Mouse (Mus musculus) erythroblast, adult 5-6 weeks (primary cell): ENCODE measurements around the gene Tsc1. TPM values are rescaled to one million over a fixed set of nuclear protein-coding genes. Genes with fewer than 3 reads are reported as not detected.

Experiments
- ATAC-seq: replicated peaks from 2 replicates; pipeline ENCODE4 v1.8.0; 2016; ENCODE audit warnings: moderate number of reproducible peaks, mild to moderate bottlenecking, moderate TSS enrichment, inconsistent platforms; ENCODE audit not compliant: poor library complexity, low FRiP score, severe bottlenecking
- total RNA-seq, 2 experiments: library from RNA; stranded (forward) in 1 of 2; stranded (reverse) in 1 of 2; fragments of 150-400 nt in 1 of 2; fragments of 200-764, 138-1000 nt in 1 of 2; gene quantifications; 2 replicates each; pipeline versions ENCODE4 v1.2.3 to v1.2.4; 2015 to 2017; ENCODE audit warnings: low replicate concordance in 2 of 2

Gene Tsc1
- total RNA-seq, 2 experiments from 2014 or later = 27.9 to 31.6 TPM

DNA sequence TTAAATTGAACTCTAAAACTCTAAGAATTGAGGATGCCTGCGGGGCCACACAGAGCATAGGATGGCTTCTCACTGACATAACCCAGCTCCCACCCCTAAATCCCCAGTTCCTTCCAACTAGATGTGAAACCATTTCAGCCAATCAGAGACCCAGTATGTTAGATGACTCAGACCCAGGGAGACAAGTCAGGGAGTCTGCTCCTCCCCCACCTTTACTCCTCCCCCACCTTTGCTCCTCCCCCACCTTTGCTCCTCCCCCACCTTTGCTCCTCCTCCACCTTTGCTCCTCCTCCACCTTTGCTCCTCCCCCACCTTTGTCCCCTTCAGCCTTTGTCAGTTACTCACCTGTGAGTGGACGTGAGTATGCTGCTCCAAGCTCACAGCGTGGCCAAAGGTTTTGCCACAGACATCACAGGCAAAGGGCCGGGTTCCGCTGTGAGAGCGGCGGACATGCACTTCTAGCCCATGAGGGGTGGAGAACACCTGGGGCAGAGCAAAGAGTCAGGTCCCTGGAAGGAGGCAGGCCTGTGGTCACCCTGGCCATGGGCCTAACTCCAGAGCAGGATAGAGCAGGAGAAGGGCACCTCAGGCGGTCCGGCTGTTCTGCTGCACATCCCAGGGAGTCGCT, 28.5 kb upstream of the Tsc1 start:
- ATAC-seq = no peak

DNA sequence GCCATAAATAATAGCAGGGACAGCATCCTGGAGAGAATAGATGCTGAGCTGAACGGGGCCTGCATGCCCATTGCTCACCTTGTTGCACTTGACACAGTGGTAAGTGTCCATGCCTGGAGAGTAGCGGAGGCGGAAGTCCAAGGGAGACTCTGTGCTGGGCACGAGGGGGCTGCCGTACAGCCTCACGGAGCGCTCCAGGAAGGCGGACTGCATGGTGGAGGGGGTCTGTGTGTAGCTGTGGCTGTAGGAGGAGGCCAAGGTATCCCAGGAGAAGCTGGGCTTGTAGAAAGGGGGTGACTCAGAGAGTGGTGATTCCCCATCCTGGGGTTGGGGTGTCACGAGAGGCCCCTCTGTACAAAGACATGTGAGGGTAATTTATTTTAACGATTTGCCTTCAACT, 27.4 kb upstream of the Tsc1 start:
- ATAC-seq = no peak

DNA sequence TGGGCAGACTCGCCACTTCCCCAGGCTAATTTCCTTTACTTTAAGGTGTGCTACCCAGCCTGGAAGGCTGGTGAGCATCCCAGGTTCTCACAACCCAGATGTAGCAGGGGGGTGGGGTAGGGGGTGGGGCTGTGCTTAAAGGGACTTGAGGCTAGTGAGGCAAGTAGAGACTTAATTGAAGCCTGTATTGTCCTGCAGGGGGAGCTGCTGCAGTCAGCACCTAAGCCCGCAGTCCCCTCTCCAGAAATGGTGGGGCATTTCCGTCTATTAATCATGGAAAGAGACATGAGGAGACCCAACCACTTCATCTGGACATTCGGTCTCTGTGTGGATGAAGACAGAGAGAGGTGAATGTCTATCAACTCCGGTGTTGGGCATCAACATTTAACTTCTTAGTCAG, 24.7 kb upstream of the Tsc1 start:
- peak; percentile 38; the same call in 1 of the 2 replicates for ATAC-seq

DNA sequence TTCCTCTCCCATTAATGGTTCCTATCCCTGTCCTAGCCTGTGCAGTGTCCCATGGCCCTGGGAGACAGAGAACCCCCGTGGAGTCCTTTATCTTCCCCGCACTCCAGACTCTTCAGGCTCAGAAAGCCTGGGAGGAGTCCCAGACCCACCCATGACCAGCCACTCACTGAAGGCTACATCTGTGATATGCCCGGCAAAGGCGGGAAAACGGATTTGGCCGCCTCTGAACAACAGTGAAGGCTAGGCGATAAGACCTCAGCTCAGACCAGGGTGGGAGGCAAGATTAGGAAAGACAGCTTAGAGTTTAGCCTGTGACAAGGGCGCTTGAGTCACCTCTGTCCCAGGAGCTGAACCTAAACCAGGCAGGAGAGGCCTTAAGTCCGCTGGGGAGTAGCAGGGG, 24.2 kb upstream of the Tsc1 start:
- ATAC-seq = peak; percentile 69

DNA sequence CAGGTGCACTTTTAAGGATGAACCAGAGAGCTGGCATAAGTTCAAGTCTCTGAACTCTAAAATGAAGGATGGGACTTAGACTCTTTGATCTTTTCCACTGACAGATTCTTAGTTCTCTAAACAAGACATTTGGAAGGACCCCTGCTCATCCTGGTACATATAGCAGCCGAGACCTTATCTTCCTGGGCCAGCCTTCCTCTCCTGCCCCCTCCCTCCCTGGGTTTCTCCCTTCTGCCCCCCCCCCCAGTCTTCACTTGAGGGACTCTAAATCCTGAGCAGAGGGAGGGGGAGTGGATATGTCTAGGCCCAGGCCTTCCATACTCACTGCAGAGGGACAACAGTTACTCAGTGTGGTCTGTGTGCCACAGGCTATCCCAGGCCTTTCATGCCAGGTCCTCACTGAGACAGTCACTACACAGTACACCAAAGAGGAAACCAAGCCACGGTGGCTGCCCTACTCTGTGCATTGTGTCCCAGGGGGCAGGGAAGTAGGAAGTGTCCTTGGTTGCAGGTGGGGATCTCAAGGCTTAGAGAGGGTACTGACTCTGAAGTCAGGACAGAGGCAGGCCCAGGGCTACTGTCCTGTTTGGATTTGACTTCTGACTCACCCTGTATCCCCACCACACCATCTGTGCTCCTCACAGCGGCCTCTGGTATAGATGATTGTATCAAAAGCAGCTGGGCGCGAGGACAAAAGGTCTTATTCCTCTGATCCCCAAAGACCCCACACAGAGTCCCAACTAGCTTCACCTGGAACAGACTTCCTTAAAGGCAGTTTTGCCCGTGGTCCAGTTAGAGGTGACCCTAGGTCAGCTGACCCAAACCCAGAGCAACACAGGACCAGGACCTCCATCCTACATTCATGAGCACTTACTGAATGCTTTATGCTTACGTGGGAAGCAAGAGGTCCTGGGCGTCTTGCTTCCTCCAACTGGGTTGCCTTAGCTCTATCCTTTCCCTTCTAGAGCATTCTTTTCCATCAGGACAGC, 23.2 kb upstream of the Tsc1 start:
- no peak for ATAC-seq

DNA sequence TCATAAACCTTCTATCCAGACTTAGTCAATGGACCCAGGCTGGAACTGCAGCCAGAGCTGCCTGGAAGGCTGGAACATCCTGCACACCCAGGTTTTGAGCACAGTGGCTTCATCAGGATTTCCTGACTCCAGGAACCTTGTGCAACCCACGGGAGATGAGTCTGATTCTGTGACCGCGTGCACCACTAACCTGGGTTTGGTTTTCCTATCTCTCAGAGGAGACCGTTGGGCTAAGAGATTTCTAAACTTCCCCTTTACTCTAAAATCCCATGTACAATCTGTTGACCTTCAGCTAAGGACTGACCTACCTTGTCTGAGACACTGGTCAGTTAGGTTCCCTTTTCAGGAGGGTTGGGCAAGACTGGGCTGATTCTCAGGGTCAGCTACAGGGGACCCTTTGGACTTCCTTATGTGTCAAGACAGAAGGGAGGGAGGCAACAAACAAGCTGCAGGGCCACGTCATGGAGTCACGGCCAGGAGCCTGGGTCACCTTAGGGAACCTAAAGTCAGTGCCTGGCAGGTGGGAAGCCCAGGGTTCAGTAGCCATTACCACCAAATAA, 22.2 kb upstream of the Tsc1 start:
- ATAC-seq = no peak

DNA sequence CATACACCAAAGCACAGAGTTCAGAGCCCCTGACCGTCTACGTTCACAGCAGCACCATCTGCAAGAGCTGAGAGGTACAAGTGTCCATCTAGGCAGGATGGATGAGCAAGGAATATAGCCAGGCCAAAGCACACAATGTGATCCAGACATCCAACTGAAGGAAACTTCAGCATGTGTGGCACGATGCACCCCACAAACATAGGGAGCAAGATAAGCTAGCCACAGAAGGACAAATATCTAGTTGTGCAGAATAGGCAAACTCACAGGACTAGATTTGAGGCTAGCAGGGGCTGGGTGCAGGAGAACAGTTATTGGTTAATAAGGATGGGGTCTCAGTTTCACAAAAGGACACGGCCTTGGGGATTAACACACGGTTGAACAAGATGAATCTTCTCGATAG, 21.7 kb upstream of the Tsc1 start:
- ATAC-seq = no peak

DNA sequence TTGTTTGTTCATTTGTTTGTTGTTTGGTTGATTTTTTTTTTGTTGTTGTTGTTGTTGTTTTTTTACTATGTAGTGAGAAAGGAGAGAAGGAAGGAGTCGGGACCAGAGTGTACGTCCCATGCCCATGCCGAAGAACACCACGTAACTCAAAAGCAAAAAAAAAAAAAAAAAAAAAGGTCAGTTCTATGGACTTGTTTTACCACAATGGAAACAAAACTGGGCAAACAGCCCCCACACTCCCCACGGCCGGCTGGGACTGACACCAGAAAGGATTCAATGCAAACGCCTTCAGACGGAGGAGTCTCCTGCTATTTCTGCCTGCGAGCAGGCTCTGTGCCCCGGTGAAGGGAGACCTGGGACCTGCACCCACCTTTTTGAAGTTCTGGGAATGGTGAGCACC, 20.5 kb upstream of the Tsc1 start:
- ATAC-seq = no peak

DNA sequence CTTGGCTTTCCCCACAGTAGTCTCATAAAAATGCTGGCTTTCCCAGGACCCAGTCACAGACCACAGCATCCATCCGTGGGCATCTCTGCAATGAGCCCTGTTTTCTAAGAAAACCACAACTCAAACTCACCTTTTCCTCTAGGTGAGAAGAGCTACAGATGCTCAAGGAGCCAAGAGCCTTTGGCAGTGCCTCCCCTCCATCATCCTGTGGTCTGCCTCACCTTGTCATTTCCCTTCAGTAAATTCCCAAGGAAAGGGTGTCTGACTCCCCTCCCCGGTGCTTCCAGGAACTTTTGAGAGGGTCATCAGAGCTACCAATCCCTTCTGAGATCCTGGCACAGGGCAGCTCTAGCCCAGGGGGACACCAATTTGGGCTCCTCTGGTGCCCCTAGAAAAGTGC, 19.9 kb upstream of the Tsc1 start:
- ATAC-seq = no peak

DNA sequence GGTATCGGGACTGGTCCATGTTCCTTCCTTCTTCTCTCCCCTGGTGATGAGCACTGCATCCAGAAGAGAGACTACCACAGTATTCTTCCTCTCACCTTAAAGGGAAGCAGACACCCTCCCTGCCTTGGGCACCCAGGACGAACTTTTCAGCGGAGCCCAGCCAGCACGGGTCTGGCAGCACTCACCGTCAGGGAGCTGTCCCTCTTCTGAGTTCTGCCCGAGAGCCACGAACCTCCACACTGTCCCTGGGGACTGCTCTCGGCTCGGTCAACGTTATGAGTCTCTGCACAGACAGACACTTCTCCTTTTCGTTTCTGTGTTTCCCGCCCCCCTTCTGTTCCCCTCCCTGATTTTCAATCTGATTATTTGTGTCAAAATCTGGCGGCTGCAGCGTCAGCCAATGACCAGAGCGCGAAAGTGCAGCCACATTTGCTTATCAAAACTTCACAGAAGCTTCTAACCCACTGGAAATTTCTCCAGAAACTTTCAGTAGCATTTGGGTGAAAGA, 19.3 kb upstream of the Tsc1 start, which contains the start of gene Gfi1b:
TSS of gene Gfi1b (minus strand) at position 319 of the 508 bp plus-strand sequence.
- ATAC-seq = peak; percentile 32

DNA sequence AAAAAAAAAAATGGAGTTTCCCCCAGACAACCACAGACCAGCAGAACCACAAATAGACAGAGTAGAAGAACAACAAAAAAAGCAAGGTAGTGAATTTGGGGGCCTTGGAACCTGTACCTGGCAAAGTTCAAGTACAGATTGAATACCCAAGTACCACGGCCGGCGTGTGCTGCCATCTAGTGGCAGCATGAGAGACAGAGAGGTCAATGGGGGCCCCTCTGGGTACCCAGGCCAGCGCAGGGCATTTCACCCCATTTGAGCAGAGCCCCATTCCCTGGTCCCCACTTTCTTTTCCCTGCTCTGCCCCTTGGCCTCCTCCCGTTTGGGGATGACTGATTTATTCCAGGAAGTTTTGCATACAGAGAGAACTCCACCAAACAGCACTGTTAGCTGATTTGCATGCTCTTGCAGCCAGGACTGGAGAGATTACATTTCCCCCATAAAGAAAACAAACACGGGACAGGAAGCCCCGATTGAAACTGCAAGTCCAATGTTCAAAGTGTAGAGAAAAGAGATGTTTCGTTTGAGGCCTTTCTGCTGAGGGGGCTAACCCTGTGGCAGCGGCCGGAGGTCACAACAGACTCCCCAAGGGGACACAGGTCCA, 18.4 kb upstream of the Tsc1 start:
- ATAC-seq = peak; percentile 65

DNA sequence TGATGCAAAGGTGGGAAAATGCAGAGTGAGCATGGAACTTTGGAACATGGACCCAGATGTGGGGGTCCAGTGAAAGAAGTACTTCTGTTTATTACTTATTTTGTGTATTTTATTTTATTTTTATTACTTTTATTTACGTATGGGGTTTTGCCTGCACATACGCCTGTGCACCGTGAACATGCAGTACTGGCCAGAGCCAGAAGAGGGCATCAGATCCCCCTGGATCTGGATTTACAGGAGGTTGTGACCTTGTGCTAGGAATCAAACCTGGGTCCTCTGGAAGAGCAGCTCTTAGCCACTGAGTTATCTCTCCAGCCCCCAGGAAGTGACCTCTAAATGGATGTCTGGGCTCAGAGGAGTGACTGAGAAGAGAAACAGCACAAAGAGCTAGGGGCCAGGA, 16.2 kb upstream of the Tsc1 start:
- ATAC-seq = no peak

DNA sequence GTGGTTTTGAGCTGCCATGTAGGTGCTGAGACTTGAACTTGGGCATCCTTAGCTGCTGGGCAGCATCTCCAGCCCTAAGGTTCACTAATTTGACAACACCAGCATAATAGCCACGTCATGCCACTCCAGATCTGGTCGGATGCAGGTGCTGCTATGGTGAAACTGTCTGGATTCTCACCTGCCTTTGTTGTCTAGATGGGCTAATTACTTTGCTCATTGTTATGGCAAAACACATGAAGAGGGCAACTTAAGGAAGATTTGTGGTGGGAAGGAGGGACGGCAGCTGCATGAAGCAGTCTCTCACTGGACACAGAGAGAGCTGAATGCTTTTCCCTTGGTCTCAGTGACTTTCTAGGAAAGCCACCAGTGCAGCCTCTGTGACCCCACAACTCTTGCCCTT, 15.0 kb upstream of the Tsc1 start:
- ATAC-seq = no peak

DNA sequence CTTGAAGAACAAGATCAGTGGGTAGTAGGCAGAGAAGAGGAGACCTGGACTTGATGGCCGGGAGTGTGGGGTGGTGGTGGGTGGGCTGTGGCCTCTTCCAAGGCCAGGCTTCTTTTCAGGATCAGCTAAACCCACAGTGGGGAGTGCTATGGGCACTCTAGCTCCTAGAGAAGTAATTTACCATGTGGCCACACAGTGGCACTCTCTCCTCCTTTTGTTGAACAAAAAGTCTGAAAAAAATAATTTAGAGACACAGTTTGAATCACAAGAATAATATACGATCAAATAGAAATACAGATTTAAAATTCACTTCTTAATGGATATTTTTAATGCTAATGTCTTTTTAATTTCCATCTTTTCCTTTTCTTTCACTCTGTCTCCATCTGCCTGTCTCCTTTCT, 13.0 kb upstream of the Tsc1 start:
- no peak for ATAC-seq

DNA sequence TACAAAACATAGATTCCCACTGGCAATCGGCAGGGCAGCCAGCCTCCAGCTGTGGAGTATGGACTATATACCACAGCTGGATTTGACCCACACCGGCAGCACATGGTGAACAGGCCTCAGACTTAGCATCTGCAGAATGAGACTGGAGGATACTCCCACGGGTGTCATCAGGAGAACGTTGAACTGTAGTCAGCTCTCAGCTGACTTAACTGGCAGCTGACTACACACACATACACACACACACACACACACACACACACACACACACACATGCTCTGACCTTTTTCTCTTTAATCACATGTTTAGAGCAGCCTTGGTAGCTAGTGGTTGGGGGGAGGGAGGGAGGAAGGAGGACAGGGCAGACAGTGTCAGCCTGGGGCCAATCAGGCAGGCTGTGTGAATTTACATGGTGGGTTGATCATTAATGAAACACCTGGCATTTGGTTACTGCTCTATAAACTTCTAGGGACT, 11.1 kb upstream of the Tsc1 start:
- no peak for ATAC-seq

DNA sequence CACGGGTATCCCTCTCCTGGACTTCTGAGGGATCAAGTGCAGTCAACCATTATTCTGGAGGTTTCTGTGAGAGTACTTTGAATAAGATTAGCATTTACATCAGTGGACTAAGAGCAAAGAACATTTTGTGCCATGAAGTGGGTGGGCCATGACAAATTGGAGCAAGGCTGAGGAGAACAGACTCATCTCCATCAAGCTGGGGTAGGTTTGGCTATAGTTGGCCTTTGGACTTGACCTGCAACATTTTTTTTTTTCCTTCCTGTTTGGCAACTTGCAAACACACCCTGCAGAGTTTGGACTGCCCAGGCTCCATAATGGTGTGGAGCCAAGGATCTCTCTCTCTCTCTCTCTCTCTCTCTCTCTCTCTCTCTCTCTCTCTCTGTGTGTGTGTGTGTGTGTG, 8.4 kb upstream of the Tsc1 start:
- ATAC-seq = no peak

DNA sequence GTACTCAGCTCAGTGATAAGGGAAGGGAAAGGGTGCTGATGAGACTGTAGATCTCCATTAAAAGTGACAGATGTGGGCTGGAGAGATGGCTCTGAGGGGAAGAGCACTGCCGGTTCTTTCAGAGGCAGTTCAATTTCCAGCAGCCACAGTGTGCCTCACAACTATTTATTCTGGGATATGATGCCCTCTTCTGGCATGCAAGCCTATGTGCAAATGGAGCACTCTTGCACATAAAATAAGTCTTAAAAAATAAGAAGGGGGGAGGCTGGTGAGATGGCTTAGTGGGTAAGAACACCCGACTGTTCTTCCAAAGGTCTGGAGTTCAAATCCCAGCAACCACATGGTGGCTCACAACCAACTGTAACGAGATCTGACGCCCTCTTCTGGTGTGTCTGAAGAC, 7.9 kb upstream of the Tsc1 start:
- no peak for ATAC-seq

DNA sequence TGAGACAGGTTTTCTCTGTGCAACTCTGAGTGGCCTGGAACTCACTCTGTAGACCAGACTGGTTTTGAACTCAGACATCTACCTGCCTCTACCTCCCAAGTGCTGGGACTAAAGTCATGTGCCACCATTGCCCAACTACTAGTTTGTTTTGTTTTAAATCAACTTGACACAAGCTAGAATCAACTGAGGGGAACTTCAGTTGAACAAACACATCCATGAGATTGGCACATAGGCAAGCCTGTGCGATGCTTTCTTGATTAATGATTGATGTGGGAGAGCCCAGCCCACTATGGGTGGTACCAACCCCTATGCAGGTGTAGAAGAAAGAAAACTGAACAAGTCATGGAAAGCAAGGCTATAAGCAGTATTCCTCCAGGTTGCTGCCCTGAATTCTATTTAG, 5.8 kb upstream of the Tsc1 start:
- ATAC-seq = no peak

DNA sequence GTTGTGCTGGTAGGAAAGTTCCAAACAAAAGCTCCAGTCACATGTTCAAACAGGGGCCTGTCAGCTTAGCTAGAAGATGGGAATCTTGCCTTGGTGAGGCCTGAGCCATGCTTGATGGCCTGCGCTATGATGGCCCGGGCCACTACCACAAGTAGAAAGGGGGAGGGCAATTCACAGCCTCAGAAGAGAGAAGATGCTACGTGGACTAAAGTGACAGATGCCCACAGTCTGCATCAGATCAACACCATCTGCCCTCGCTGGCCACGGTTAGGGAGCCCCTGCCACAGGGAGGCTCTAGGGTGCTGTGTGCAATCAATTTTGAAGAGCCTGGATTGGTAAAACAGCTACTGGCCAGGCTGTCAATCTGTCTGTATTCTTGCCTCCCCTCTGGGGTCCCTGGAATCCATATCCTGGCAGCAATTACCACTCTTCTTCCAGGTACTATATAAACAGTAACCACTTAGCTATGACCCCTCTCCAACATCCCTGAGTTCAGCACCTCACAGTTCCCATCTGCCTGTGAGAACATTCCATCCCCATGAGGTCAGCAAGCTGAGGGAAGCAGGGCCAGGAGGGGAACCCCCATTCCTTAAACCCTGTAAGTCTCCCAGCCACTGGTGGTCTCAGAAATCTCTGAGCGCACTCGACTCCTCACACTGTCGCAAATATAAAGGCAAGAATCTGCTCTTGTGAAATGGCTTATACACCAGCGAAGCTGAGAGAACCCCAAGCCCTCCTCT, 3.8 kb upstream of the Tsc1 start:
- no peak for ATAC-seq

DNA sequence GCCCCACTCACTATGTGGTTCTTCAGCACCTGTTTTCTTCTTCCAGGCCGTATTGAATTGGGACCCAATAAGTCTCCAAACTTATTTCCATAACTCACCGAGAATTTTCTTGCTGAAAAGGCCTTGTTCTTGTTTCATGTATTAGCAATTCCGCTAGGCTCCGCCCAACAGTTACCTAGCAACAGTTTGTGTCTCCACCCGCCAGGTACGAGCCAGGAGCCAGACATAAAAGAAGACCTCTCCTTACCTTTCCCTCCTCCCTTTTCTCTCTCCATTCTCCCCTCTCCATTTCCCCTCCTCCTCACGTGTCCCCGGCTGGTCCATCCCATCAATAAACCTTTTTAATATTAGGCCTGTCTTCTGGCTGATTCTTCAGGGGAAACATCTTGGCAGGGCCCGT, 2.7 kb upstream of the Tsc1 start:
- ATAC-seq = no peak
